Mouse (Mus musculus): ENCODE measurements around the gene Cyp4f13.

The Cyp4f13 gene

DNA sequence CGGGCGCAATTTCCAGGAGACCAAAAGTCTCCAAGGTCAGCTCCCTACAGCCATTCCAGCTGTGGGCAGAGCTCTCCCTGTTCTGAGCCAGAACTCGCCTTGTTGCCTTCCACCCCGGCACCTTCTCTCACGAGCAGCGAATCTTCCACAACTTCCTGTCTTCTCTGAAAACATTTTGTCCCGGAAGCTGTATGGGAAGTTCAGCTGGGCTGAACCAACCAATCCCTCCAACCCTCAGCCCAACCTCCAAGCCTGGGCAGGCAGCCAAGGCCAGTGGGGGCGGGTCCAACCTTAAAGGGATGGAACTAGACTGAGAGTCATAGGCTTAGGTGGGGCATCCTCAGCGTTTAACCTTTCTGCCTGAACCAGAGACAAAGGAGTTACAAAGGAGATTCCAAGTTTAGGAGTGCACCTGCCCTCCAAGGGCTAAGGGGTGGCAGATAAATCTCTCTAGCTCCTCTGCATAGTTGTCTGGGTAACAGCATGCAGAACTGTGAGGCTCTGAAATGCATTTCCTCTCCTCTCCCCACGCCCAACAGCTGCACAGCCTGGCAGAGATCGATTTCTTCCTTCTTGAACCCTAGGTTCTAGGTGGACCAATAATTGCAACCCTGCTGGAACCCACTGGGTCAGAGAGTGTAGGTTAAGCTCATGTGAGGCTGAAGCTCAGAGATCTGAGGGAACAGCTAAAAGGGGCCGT lies at the start of gene Cyp4f13:
Gene Cyp4f13 (minus strand): TSS at position 188 of the 700 bp plus-strand sequence.
- peak; percentile 86 to 88 for DNase-seq (ENCODE audit: low spot score in 2 of 2)

DNA sequence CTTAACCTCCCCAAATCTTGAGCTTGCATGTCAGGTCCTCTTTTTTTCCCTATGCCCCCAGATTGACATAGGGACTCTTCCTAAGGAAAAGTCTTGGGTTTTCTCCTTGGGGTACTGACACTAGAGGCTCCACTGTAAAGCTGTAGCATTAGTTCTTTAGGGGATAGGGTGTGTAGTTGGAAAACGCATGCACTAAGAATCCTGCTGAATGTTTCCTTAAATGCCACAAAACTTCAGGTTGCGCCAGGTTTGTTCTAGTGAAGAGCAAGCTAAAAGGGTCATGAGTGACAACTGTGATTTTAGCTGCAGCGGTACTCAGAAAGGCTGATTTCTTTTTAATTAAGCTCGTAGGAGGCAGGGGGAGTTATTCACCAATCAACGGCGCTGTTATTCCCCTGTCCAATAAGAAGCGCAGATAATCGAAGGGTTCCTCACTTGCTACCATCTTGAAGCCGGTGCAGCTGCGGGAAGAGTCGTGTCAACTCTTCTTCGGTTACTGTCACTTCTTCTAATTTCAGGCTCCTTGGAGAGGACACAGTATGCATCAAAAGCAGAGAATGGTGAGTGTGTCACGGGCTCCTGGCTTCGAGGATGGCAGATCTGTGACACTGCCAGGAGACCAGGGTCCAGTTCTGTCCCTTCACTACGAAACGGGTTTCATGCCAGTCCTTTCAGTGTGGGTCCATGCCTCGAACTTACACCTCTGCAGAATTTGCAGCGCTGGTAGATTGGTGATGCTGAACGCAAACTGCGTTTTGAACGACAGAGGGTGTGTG lies 45.7 kb upstream of the Cyp4f13 start, which contains the start of gene Zfp952:
Gene Zfp952 (plus strand): TSS at position 431 of the 776 bp plus-strand sequence.
- DNase-seq (ENCODE audit: low spot score in 2 of 2), result peak; percentile 44 to 67

DNA sequence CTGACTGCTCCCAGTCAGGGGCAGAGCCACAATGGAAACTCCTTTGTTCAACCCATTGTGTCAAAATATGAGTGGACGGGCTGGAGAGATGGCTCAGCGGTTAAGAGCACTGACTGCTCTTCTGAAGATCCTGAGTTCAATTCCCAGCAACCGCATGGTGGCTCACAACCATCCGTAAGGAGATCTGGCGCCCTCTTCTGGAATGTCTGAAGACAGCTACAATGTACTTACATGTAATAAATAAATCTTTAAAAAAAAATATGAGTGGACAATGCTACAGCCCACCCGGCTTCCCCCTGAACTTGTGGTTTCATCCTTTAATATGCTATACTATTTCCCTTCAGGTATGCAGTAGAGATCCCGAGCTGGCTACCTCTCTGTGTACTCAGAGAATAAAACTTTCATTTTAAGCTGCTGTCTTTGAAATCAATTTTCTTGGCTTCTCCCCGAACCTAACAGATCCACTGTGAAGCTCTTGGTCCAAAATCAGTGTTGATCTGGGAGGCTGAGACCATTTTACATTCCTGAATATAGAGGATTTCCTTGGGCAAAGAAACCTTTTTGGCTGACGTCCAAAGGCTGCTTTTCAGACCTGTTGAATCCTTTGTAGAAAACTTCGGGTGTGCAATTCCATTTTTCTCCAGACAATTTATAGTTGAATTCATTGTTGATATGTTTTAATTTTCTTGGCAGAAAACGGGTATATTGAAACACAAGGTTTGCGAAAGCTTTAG lies 44.9 kb upstream of the Cyp4f13 start:
- DNase-seq (ENCODE audit: low spot score in 2 of 2), result peak in 1 of 2 experiments; percentile 20

DNA sequence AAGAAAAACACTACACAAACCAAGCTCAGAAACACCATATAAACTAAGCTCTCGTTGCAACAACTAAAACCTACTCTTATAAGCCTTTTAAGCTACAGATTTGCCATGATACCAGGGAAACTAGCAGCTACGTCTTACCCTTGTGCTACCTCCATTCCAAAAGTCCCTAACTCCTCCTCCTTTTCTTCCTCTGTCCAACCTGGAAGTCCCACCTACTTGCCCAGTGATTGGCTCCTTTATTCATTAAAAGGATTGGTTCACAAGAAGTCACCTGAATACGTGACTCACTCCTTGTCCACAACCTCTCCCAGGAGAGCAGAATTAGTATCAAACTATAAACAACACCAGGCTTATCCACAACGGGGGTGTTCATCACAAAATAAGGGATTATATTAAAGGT lies 39.1 kb upstream of the Cyp4f13 start:
- no peak for DNase-seq (ENCODE audit: low spot score in 2 of 2)

DNA sequence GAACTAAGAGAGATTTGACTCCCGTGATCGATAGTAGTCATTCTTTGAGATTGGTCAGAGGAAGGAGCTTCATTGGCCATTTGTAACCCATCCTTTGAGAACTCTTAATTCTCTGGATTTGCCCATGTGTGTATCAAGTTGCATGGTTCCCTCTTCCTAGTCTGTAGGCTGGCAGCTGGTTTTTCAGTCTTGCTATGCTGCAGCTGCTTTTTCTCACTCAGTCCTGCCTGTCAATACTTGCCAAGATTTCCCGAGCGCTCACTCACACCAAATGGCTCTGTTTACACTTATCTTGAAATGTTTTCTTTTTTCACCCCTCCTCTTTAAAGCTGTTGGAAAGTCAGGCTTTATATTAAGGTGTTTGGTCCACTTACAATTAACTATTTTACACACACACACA lies 34.2 kb upstream of the Cyp4f13 start:
- DNase-seq (ENCODE audit: low spot score in 2 of 2), result no peak

DNA sequence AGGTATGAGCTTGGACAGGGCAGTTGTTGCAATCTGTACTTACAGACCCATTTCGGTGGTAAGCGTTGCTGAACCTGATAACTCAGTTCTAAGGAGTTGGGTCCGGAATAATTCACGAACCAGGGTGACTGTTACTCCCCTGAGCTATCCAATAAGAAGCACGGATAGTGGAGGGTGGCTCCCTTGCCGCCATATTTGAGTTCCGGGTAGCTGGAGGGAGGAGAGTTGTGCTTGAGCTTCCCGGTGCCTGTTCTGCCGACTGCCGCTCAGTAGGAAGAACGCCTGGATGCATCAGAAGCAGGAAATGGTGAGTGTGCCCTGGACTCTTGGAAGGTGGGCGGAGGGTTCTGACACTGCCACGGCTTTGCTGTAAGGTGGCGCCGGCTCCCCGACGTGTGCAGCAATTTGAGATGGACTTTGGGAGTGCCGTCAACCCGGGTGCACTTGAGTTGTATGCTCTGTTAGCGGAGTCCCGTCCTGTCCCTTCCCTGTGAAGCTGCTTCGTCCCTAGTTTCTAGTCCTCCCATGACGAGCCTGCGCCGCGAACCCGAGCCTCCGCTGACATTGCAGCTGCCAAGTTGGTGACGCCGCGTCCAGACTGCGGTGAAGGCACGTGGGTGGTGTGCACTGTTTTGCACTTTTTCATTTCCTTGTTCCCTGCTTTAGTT lies 18.6 kb upstream of the Cyp4f13 start, which contains the start of gene Zfp472:
Gene Zfp472 (plus strand): TSS at position 192 of the 668 bp plus-strand sequence.
- peak; percentile 69 to 83 for DNase-seq (ENCODE audit: low spot score in 2 of 2)

DNA sequence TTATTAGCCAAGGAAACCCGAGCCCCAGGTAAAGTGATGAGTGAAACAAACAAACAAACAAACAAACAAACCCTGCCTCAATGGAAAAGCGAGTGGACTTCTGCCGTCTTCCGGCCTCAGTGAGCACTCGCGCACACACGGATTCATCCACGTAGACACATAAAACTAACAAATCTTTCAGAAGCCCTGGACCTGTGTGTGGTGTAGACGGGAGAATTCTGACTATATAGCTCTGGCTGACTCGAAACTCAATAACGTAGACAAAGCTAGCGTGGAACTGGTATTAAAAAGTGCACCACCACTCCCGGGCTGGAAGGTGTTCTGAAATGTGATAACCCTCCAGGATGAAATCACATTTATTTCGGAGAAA lies 18.0 kb upstream of the Cyp4f13 start:
- no peak for DNase-seq (ENCODE audit: low spot score in 2 of 2)

DNA sequence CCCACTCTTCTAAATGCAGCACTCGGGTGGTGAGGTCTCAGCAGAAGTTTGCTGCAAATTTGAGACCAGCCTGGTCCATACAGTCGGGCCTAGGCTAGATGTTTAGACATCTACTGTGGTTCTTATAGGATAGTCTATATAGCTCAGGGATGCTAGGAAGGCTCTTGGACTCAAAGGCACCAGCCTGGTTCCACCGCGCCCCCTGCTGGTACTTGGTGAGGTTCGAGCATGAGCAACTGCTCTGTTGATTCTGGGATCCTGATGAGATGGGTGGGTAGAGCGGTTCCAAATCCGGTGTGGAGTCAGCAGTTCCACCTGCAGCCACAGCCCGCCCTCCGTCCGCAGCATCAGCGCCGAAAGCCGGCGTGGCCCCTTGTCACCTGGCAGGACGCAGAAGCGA lies 4.2 kb upstream of the Cyp4f13 start:
- peak; percentile 46 to 70 for DNase-seq (ENCODE audit: low spot score in 2 of 2)

DNA sequence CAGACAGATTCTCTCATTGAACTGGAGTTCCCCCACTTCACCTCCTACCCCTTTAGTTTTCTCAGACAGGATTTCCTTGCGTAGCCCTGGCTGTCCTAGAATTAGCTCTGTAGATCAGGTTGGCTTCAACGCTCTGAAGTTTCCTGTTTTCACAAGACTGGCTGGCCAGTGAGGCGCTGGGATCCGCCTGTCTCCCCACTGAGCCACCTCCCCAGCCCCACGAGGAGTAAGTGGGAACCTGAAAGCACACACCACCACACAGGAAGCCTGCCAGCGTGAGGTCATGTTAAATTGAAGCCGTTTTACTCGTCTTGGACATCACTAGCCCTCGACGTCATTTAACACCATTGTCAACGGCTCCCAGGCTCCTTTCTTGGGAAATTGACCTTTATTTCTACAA lies 3.8 kb upstream of the Cyp4f13 start:
- DNase-seq (ENCODE audit: low spot score in 2 of 2), result no peak

DNA sequence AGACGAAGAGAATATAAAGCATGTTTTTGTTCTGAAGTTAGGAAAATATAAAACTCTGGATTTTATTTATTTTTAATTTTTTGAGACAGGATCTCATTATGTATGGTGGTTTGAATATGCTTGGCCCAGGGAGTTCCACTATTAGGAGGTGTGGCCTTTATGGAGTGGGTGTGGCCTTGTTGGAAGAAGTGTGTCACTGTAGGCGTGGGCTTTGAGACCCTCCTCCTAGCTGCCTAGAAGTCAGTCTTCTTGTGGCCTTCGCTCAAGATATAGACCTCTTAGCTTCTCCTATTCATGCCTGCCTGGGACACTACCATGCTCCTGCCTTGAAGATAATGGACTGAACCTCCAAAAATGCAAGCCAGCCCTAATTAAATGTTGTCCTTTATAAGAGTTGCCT lies 2.9 kb upstream of the Cyp4f13 start:
- DNase-seq (ENCODE audit: low spot score in 2 of 2), result no peak

DNA sequence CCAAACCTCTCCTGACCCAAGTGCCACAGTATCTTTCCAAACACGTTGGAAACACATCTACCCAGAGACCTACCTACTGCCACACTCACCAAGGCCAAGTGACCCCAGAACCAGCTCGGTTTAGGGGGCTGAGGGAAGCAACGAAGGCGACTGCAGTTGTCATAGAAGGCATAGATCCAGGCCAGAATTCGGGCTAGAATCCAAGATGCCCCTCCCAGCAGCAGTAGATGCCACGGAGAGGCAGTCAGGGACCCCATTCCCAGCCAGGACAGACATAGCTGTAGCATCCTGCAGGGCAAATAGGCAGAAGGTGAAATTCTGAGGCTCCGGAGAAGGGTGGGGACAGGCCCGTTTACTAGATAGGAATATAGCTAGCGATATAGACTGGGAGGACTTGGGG lies 486 bp downstream of the Cyp4f13 start:
- no peak for DNase-seq (ENCODE audit: low spot score in 2 of 2)

DNA sequence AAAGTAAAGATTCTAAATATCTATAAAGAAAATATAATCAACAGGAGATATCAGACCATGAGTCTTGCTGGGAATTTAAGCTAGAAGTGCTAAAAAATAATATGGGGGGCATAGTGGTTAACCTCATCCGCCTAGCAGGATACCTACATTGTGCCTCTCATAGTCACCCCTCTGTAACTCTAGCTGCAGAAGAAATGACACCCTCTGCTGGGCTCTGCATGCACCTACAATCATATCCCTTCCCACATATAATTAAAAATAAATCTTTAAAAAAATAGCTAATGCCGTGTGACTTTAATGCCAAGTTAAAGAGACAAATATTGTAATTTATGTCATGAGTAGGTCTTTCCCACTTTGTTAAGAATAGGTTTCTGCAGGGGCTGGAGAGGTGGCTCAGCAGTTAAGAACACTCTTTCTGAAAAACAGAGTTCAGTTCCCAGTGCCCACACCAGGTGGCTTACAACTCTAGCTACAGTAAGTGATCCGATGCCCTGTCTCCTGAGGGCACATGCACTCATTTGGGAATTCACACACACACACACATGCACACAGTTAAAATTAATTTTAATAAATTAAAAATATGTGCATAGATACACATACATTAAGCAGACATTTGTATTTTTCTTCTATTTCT lies 2.7 kb downstream of the Cyp4f13 start:
- DNase-seq (ENCODE audit: low spot score in 2 of 2), result no peak

DNA sequence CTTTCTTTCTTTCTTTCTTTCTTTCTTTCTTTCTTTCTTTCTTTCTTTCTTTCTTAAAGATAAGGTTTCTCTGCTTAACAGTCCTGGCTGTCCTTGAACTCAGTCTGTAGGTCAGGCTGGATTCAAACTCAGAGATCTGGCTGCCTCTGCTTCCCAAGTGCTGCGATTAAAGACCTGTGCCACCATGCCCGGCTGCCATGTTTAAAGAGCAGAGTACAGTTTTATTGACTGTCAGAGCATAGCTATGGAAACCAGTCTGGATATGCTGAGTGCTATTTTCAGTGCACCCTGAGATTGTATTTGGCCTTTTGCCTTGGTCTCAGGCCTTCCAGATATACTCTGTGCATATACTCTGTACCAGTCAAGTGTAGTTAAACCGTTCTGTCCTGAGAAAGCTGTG lies 3.5 kb downstream of the Cyp4f13 start:
- no peak for DNase-seq (ENCODE audit: low spot score in 2 of 2)

DNA sequence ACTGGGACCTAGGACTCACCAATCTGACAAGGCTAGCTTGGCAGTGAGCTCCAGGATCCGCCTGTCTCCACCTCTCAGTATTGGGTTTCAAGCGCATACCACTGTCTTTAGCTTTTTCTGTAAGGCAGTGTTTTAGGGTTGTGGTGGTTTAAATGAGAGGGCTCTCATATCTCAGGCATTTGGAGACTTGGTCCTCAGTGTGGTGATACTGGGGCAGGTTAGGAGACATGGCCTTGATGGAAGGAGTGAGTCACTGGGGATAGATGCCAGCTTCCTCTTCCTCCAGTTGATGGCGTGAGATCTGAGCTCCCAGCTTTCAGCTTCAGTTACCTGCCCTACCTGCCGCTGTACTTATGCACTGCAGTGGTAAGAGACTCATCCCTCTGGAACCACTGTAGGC lies 7.4 kb downstream of the Cyp4f13 start:
- no peak for DNase-seq (ENCODE audit: low spot score in 2 of 2)

DNA sequence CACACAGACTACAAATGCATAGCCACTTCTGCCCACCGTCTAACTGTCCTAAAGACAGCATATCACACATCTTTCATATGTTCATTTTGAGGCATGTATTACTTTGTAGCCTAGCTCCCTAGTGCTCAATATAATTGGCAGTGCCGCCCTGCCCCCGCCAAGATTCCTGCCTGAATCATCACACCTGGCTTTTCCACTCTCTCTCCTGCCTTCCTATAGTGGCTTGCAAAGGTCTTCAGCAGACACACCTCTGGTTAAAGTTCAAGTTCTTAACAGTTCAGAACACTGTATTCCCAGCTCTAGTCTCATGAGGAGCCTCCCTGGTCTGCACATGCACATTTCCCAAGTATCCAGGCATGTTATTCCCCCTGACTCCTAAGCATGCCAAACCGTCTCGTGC lies 19.4 kb downstream of the Cyp4f13 start:
- no peak for DNase-seq (ENCODE audit: low spot score in 2 of 2)

DNA sequence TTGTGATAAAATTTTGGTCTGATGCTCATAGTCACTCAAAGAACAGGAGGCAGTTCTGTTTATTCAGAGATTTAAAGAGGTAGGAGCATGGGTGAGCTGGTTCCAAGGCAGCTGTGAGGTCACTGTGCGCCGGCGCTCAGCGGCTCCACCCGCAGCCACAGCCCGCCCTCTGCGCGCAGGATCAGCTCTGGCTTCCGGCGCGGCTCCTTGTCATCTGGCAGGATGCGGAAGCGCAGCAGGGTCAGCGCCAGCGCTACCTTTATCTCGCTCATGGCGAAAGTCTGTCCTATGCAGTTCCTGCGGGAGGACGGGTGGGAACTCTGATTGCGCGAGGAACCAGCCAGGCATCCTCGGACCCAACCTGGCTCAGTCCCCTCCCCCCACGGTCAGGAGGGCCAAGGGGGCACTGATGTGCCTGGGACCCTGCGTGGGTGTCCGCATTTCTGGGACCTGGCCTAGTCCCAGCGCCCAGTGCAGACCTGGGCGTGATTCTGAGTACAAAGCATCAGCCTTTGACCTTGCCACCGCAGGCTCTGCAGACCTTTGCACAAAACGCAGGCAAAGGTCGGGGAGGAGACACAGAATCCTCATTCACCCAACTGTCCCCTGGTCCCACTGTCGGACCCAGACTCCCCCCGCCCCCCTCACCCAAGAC lies 22.4 kb downstream of the Cyp4f13 start:
- DNase-seq (ENCODE audit: low spot score in 2 of 2), result peak; percentile 25 to 47

DNA sequence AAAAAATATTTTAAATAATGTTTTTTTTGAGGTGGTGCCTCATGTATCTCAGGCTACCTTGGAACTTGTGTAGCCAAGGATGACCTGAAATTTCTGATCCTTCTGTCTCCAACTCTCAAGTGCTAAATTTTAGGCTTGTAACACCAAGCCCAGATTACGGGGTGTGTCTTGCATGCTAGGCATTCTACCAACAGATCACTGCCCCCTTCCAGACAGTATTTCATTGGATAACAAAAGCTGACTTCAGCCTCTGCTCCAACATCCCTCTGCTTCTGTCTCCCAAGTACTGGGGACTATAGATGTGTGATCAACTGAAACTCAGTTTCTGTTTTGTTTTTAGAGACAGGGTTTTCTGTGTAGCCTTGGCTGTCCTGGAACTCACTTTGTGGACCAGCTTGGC lies 23.5 kb downstream of the Cyp4f13 start:
- no peak for DNase-seq (ENCODE audit: low spot score in 2 of 2)

DNA sequence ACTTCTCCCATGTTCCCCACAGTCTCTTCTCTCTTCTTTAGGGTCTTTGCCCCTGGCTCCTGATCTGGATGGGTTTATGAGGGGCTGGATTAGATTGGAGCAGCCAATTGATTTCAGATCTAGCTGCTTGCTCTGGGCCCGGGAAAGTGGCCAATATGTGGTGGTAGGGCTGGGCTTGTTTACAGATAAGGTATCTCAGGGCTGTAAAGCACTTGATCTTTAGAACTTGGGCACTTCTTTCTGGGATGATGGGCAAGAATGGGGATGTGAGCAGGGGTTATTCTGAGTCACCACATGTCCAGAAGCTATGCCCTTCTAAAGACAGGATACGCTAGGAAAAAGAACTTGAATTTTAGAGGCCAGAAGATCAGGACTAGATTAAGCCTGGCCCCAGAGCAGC lies 28.1 kb downstream of the Cyp4f13 start:
- no peak for DNase-seq (ENCODE audit: low spot score in 2 of 2)

DNA sequence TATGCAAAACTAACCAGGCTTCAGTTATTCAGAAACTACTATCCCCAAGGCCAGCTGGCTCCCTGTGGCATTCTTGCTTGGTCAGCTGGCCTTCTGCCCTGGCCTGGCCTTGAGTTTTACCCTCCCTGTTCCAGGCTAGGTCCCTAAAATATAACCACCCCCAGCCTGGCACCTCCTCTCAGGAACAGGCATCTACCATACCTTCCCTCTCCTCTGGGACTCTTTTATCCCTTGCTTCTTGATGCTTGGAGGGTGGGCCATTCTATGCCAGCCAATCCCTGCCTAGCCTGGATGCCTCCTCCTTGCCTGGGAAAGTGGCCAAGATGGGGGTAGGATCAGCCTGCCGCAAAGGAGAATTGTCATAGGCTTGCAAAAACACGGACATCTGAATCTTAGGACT lies 30.1 kb downstream of the Cyp4f13 start, which contains the start of gene Cyp4f14:
Gene Cyp4f14 (minus strand): TSS at position 212 of the 400 bp plus-strand sequence.
- DNase-seq (ENCODE audit: low spot score in 2 of 2), result no peak

DNA sequence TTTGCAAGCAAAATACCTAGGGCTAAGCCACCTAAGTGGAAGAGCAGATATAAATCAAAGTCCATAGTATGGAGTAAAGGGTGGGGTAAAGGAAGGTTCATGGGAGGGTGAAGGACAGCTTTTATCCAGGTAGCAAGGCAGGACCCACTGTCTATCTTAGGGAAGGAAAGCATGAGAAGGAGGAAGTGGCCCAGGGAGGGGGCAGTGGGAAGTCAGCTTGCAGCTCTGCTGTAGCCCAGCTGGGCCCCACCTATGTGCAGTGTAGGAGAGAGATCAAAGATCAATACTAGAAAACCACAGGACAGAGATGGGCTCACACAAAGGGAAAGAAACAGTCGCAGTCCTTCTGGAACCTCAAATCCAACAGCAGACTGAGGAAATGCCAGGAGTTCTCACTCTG lies 31.1 kb downstream of the Cyp4f13 start:
- no peak for DNase-seq (ENCODE audit: low spot score in 2 of 2)

DNA sequence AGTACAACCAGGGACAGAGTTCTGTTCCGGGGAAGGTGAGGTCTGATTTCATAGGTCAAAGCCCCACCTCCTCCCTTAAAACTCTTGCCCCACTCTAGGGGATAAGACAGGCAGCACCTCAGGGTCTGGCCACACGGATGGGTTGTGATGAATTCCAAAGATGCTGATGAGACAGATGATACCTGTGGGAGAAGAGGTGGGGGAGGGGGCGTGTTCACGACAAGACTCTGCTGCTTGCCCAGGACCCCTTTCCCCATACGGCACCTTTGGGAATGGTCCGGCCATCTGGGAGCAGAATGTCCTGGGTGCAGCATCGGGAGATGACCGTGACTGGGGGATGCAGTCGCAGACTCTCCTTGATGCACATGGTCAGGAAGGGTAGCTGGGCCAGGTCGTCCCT lies 41.0 kb downstream of the Cyp4f13 start:
- no peak for DNase-seq (ENCODE audit: low spot score in 2 of 2)

Measured in spleen, postnatal 14 days (tissue).